Mouse (Mus musculus) heart, embryonic 14.5 days (tissue): Measurements from ENCODE around the gene Bcl2l12. TPM values are rescaled to one million over a fixed set of nuclear protein-coding genes. Genes with fewer than 3 reads are reported as not detected.

Experiments
- ATAC-seq: fragments of 200-750 bp; cut with Nextera tagmentation; 2 replicates; pipeline ENCODE4 v1.8.0; 2017; ENCODE audit warnings: low read depth, moderate TSS enrichment; ENCODE audit not compliant: insufficient number of reproducible peaks, insufficient read depth, low FRiP score
- H3K27ac ChIP-seq, 2 experiments: fragments of 200-500 bp in 1 of 2; fragments of 300-500 bp in 1 of 2; sonication (generic) in 1 of 2; replicated peaks in 1 of 2; 2 replicates each; pipeline ENCODE4 v1.5.1; 2012 to 2014; ENCODE audit warnings: low read depth in 2 of 2, low read length in 2 of 2, control low read depth in 1 of 2, mild to moderate bottlenecking in 1 of 2, mixed read lengths in 1 of 2; ENCODE audit not compliant: control insufficient read depth in 1 of 2, insufficient read depth in 1 of 2
- H3K27me3 ChIP-seq: fragments of 300-500 bp; sonication (generic); 2 replicates; pipeline ENCODE4 v1.6.1; 2014; ENCODE audit warnings: mild to moderate bottlenecking, low read length, control low read depth; ENCODE audit not compliant: control insufficient read depth, insufficient read depth
- H3K36me3 ChIP-seq: fragments of 300-500 bp; sonication (generic); 2 replicates; pipeline ENCODE4 v1.6.1; 2014; ENCODE audit warnings: mild to moderate bottlenecking, control low read depth, low read length, mixed read lengths; ENCODE audit not compliant: control insufficient read depth, insufficient read depth
- H3K4me1 ChIP-seq, 2 experiments: fragments of 200-500 bp in 1 of 2; fragments of 300-500 bp in 1 of 2; sonication (generic) in 1 of 2; 2 replicates each; pipeline ENCODE4 v1.6.1; 2012 to 2014; ENCODE audit warnings: low read length in 2 of 2, control low read depth in 1 of 2, mixed read lengths in 1 of 2; ENCODE audit not compliant: control insufficient read depth in 2 of 2, insufficient read depth in 2 of 2
- H3K4me2 ChIP-seq: fragments of 300-500 bp; sonication (generic); 2 replicates; pipeline ENCODE4 v1.6.1; 2014; ENCODE audit warnings: mild to moderate bottlenecking, low read length
- H3K4me3 ChIP-seq, 2 experiments: fragments of 200-500 bp in 1 of 2; fragments of 300-500 bp in 1 of 2; sonication (generic) in 1 of 2; 2 replicates each; pipeline ENCODE4 v1.5.1; 2012 to 2014; ENCODE audit warnings: low read length in 2 of 2, mild to moderate bottlenecking in 2 of 2, control low read depth in 1 of 2, low read depth in 1 of 2, moderate library complexity in 1 of 2; ENCODE audit not compliant: control insufficient read depth in 1 of 2, insufficient read depth in 1 of 2
- H3K9ac ChIP-seq: fragments of 300-500 bp; sonication (generic); 2 replicates; pipeline ENCODE4 v1.6.1; 2014; ENCODE audit warnings: mild to moderate bottlenecking, low read length
- H3K9me3 ChIP-seq: fragments of 300-500 bp; sonication (generic); 2 replicates; pipeline ENCODE4 v1.6.1; 2016; ENCODE audit warnings: low read length, control low read depth; ENCODE audit not compliant: control insufficient read depth
- WGBS: fragments of 180-500 bp; shearing (Covaris S2); extraction: QIAGEN DNeasy Blood & Tissue Kit; methylation state at CpG from one replicate; pipeline ENCODE4 v1.1.7; 2014; 5-methylcytosine and 5-hydroxymethylcytosine counted together
- polyA plus RNA-seq: library from polyadenylated mRNA; unstranded; fragments of >200 nt; fragmentation: Nextera tagmentation; extraction: Ambion mirVana; gene quantifications from 2 replicates; pipeline ENCODE4 v1.2.1, GENCODE M21; 2014

The Bcl2l12 gene
- polyA plus RNA-seq, 1 experiment from 2014 or later, result 35.4 TPM

DNA sequence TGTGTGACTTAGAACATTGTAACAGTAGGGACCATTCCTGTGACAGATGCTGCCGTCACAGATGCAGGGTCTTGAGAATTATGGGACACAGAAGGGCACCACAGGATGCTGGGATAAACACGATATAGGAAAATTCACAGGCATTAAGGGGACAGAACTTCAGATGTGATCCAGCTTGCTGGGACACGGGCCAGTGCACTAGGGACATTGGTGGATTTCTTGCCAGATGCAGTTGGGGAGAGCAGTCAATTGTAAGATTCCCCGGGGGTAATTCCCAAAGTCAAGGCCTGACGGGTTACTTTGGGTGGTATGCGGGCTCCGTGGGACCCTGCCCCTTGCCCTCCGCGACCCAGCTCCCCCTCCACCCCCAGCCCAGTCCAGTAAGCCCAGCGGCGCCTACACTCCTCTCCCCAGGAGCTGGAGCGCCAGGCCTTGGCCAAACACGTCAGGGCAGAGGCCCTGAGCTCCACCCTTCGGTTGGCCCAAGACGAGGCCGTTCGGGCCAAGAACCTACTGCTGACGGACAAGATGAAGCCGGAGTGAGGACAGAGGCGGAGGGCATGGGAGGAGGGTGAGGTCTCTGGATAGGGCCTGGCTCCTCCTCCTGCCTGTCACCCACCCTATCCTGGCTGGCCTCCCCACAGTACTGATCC is 41.2 kb downstream of the Bcl2l12 start:
- H3K9me3 ChIP-seq, result no peaks in the 10 kb centered on the region
- H3K27me3 ChIP-seq, result no peaks in the 10 kb centered on the region
- no peak overlapping the region for H3K4me2 ChIP-seq
- no peak overlapping the region for H3K4me3 ChIP-seq
- H3K4me1 ChIP-seq, result peaks cover 0 to 2% of the 10 kb centered on the region in 2 experiments; a peak in 2 of 4 replicates
- H3K36me3 ChIP-seq, result no peaks in the 10 kb centered on the region
- no peak overlapping the region for H3K9ac ChIP-seq
- 68% methylated on average over 20 of the region's 20 CpGs for WGBS
- no peak for ATAC-seq
- no peak overlapping the region for H3K27ac ChIP-seq

DNA sequence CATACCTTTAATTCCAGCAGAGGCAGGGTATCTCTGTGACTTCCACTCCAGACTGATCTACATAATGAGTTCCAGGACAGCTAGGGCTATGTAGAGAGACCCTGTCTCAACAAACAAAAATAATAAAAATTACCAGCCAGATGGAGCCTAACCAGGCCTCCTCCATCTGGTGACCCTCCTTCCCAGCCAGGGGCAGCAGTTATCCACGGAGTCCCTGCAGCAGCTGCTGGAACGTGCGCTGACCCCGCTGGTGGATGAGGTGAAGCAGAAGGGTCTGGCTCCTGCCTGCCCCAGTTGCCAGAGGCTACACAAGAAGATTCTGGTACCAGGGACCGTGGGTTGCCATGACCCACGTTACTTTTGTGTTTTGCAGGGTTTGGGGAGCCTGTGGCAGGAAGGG is 42.2 kb downstream of the Bcl2l12 start:
- H3K27me3 ChIP-seq, result peaks cover 7% of the 10 kb centered on the region
- no peak overlapping the region for H3K4me2 ChIP-seq
- H3K36me3 ChIP-seq, result no peaks in the 10 kb centered on the region
- H3K9ac ChIP-seq, result no peak overlapping the region
- ATAC-seq, result no peak
- peaks cover 2 to 4% of the 10 kb centered on the region in 2 experiments; a peak in 3 of 4 replicates for H3K4me1 ChIP-seq
- no peaks in the 10 kb centered on the region for H3K9me3 ChIP-seq
- H3K27ac ChIP-seq, result no peak overlapping the region
- WGBS, result 63% methylated on average over 6 of the region's 6 CpGs
- H3K4me3 ChIP-seq, result no peak overlapping the region

DNA sequence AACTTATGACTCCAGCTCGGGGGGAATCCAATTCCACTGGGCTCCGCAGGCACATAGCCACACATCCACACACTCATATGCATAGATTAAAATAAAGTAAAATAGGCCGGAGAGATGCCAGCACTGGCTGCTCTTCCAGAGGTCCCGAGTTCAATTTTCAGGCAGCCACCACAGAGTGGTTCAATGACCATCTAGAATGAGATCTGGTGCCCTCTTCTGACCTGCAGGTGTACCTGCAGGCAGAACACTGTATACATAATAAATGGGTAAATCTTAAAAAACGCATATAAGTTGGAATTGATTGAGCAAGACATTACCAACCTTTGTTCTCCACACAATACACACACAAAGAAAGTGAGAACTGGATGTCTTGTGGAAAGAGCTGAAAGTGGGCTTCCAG is 42.9 kb downstream of the Bcl2l12 start:
- WGBS, result 46% methylated on average over 5 of the region's 5 CpGs
- no peak overlapping the region for H3K9ac ChIP-seq
- no peak for ATAC-seq
- peaks cover 2 to 4% of the 10 kb centered on the region in 2 experiments; a peak in 3 of 4 replicates for H3K4me1 ChIP-seq
- peaks cover 13% of the 10 kb centered on the region for H3K27me3 ChIP-seq
- H3K27ac ChIP-seq, result no peak overlapping the region
- no peaks in the 10 kb centered on the region for H3K36me3 ChIP-seq
- H3K4me3 ChIP-seq, result no peak overlapping the region
- H3K9me3 ChIP-seq, result no peaks in the 10 kb centered on the region
- H3K4me2 ChIP-seq, result no peak overlapping the region

DNA sequence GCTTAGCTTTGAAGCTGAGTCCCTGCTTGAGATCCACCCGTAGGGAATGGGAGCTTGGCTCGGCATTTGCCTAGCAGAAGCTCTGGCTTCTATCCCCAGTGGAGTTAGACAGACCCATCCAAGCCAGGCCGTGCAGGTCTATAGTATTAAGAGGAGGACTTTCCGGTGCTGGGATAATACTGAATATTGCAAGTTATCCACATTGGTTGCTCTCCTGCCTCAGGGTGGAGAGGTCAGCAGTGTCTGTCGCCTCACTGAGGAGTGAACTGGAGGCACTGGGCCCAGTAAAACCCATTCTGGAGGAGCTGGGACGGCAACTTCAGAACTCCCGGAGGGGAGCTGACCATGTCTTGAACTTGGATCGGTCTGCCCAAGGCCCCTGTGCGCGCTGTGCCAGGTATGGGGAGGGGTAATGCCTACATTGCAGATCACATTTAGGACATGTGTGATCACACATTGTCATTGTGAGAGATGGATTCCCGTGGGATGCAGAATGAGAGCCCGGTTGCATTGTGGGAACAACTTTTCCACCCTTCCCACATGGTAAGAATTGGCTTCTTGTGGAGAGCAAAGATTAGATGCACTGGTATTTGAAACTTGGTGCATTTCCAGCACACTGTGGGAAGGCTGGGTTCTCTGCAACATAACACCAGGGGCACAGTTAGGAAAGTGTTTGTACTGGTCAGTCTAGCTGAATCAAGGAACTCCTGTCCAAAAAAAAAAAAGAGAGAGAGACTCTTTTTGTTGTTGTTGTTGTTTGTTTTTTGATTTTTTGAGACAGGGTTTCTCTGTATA is 44.2 kb downstream of the Bcl2l12 start:
- H3K27me3 ChIP-seq, result peaks cover 22% of the 10 kb centered on the region
- WGBS, result 77% methylated on average over 12 of the region's 12 CpGs
- H3K4me3 ChIP-seq, result no peak overlapping the region
- no peak for ATAC-seq
- H3K4me2 ChIP-seq, result no peak overlapping the region
- H3K36me3 ChIP-seq, result no peaks in the 10 kb centered on the region
- no peaks in the 10 kb centered on the region for H3K9me3 ChIP-seq
- H3K27ac ChIP-seq, result no peak overlapping the region
- H3K4me1 ChIP-seq, result peaks cover 2 to 4% of the 10 kb centered on the region in 2 experiments; a peak in 3 of 4 replicates
- no peak overlapping the region for H3K9ac ChIP-seq

DNA sequence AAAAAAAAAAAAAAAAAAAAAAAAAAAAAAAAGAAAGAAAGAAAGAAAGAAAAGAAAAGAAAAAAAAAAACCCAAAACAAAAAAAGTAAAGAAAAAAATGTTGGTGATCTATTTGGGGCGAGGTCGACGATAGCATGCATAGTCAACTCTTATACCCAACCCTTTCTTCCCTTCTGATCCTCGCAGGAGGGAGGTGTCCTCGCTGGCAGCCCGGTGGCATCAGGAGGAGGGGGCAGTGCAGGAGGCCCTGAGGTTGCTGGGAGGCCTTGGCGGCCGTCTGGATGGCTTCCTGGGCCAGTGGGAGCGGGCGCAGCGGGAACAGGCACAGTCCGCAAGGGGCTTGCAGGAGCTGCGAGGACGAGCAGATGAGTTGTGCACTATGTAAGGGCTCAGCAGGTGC is 45.0 kb downstream of the Bcl2l12 start:
- H3K9me3 ChIP-seq, result no peaks in the 10 kb centered on the region
- H3K4me3 ChIP-seq, result no peak overlapping the region
- 52% methylated on average over 14 of the region's 14 CpGs for WGBS
- H3K36me3 ChIP-seq, result no peaks in the 10 kb centered on the region
- no peak overlapping the region for H3K27ac ChIP-seq
- H3K27me3 ChIP-seq, result peaks cover 27% of the 10 kb centered on the region
- no peak overlapping the region for H3K4me2 ChIP-seq
- H3K4me1 ChIP-seq, result peaks cover 2 to 4% of the 10 kb centered on the region in 2 experiments; a peak in 3 of 4 replicates
- no peak overlapping the region for H3K9ac ChIP-seq
- no peak for ATAC-seq

DNA sequence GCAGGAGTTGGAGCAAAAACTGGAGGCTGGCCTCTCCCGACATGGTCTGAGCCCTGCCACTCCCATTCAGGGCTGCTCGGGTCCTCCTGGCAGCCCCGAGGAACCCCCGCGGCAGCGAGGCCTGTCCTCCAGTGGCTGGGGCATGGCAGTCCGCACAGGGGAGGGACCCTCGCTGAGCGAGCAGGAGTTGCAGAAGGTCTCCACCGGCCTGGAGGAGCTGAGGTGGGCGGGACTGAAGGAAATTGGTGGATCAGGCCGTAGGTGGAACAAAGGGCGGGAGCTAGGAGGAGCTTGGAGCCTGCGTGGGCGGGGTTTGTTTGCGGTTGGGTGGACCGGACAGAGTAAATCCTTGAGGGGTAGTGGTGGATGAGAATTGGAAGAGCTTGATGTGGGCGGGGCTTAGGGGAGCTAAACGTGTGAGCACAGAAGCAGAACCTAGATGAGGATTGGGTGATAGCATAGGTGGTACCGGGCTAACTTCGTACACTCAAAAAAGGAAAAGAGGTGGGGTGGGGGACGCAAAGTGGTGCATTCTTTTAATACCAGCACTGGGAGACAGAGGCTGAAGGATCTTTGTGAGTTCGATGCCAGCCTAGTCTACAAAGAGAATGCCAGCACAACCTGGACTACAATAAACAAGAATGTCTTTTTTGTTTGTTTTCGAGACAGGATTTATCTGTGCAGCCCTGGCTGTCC is 45.8 kb downstream of the Bcl2l12 start:
- Histone ChIP-seq H3K4me3 (peak overlapping the region; percentile 55 to 56), H3K27me3 (peaks cover 30% of the 10 kb centered on the region), H3K9ac (peak overlapping the region; percentile 73), H3K27ac (peak overlapping the region; percentile 13 to 60; a peak in 3 of 4 replicates), H3K4me2 (peak overlapping the region; percentile 96), H3K9me3 (no peaks in the 10 kb centered on the region), H3K4me1 (peaks cover 2 to 4% of the 10 kb centered on the region in 2 experiments; a peak in 3 of 4 replicates), H3K36me3 (no peaks in the 10 kb centered on the region)
- WGBS, result 7% methylated on average over 24 of the region's 24 CpGs
- ATAC-seq, result peak; percentile 88

DNA sequence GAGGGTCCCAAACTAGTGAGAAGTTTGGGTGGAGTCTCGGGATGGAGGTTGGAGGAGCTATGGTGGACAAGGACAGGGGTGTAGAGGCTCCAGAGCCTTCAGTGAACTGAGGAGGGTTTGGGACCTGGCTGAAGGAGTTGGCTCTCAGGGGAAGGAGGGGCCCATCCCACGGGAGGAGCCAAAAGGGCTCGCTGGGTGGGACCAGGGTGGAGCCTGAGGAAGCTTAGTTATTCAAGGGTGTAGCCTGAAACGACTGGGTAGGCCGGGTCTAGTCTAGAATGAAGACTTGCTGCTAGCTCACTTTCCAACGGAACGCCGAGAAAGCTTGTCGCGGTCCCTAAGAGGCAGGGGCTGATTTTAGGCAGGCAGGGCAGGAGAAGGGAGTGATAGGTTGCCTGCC is 46.6 kb downstream of the Bcl2l12 start:
- ATAC-seq, result no peak
- Histone ChIP-seq H3K4me3 (peak overlapping the region; percentile 55 to 56), H3K9me3 (no peaks in the 10 kb centered on the region), H3K4me2 (peak overlapping the region; percentile 96), H3K27ac (no peak overlapping the region), H3K4me1 (peaks cover 2 to 4% of the 10 kb centered on the region in 2 experiments; a peak in 3 of 4 replicates), H3K36me3 (no peaks in the 10 kb centered on the region), H3K9ac (peak overlapping the region; percentile 73), H3K27me3 (peaks cover 30% of the 10 kb centered on the region)
- WGBS, result 0% methylated on average over 10 of the region's 10 CpGs
